Mouse (Mus musculus): ENCODE data around the gene Naip2.

- peak; percentile 53 to 55; a peak in 2 of 4 replicates for TF ChIP-seq POLR2A (IDR thresholded peaks at IDR 0.05; ENCODE audit: control insufficient read depth in 1 of 2, insufficient read depth in 1 of 2, low read depth in 1 of 2, low read length in 2 of 2, poor library complexity in 1 of 2)
- TF ChIP-seq USF1 (IDR thresholded peaks at IDR 0.05; ENCODE audit: low read depth, low read length) = no peak
- TF ChIP-seq CHD2 (IDR thresholded peaks at IDR 0.05; ENCODE audit: low read length) = no peak
- TF ChIP-seq ZC3H11A (IDR thresholded peaks at IDR 0.05; ENCODE audit: low read depth, low read length) = no peak
- peak; percentile 51; the same call in 1 of the 2 replicates for TF ChIP-seq POLR2AphosphoS2 (IDR thresholded peaks at IDR 0.05; ENCODE audit: low read length)
- no peak for TF ChIP-seq MYB (IDR thresholded peaks at IDR 0.05; ENCODE audit: low read depth, low read length)
- peak; percentile 51 for TF ChIP-seq NELFE (IDR thresholded peaks at IDR 0.05; ENCODE audit: low read depth, low read length)
- TF ChIP-seq E2F4 (IDR thresholded peaks at IDR 0.05; ENCODE audit: borderline replicate concordance, low read depth, low read length) = no peak
- no peak for TF ChIP-seq CTCF (IDR thresholded peaks at IDR 0.05 in 2 of 3, conservative IDR thresholded peaks at IDR 0.05 in 1 of 3; ENCODE audit: control insufficient read depth in 1 of 3, insufficient read depth in 1 of 3, low read depth in 2 of 3, low read length in 3 of 3, poor library complexity in 1 of 3, severe bottlenecking in 1 of 3)
- no peak for TF ChIP-seq POLR2AphosphoS5 (IDR thresholded peaks at IDR 0.05; ENCODE audit: borderline replicate concordance, low read depth, low read length)
Observed at GRCm38 (mm10) chr13:100107652-100108472, 94.0 kb downstream of the Naip2 start, which contains the start of gene Serf1.

Measured in MEL (cell line).